Mouse (Mus musculus): Measurements from ENCODE around the gene Topbp1. TPM values are rescaled to one million over a fixed set of nuclear protein-coding genes. Genes with fewer than 3 reads are reported as not detected.

The Topbp1 gene
- polyA plus RNA-seq, 1 experiment from 2014 or later = 32.0 TPM

DNA sequence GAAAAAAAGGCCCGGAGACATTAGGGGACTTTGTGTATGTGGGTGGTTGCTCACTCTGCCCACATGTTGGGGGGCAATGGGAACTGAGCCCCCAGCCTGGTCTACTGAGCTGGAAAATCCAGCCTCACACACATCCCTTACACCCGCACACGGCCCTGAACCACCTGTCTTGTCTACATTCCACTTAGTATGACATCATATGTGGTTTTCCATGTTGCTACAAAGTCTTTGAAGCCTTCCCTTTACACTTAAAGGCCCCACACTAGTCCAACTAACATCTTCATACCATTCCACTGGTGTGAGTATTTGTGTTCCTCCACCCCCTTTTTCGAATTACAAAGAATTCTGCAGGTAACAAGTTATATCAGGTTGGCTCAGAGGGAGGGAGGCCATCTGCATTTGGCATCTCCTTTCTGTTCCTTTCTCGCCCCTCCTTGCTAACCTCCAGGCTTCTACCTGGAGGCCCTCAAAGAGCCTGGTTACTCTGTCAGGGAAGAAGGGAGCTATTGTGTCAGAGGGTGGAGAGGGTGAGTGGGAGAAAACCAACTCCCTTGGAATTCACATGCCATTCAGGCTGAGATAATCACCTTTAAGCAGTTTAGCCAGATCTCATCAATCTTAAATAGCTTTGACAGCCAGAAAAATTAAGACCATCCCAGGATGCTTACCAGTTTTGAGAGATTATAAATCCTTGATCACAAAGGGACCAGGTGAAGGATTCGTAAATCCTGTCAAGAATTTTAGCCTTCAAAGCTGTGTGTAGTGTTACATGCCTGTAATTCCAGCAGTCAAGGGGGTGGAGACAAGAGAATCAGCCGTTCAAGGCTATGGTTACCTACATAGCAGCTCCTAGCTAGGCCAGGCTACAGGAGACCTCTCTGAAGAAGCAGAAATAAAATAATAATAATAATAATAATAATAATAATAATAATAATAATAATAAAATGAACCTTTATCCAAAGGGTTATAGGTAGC is 71.6 kb downstream of the Topbp1 start:
- no peak for ATAC-seq
- Histone ChIP-seq H3K4me2 (replicated peaks) (no peak overlapping the region), H3K9me3 (no peaks in the 10 kb centered on the region), H3K27ac (no peak overlapping the region), H3K9ac (replicated peaks) (no peak overlapping the region), H3K4me1 (replicated peaks) (no peaks in the 10 kb centered on the region), H3K4me3 (replicated peaks) (no peak overlapping the region), H3K27me3 (no peaks in the 10 kb centered on the region), H3K36me3 (no peaks in the 10 kb centered on the region)
- 65% methylated on average over 7 of the region's 7 CpGs for WGBS

DNA sequence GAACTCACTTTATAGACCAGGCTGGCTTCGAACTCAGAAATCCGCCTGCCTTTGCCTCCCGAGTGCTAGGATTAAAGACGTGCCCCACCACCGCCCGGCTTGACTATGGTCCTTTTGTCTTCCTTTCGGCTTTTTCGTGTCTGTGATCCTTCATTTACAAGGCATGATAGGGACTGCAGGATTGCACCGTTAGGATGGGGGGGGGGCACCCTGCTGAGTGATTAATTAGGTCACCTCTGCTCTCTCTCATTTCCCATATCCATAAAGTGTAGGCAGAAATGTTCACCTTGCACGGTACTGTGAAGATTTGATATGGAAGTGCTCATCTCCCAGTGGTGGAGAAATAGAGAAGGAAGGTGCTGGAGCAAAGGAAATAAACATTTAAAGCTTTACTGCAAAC is 73.7 kb downstream of the Topbp1 start:
- Histone ChIP-seq H3K9me3 (no peaks in the 10 kb centered on the region), H3K27me3 (no peaks in the 10 kb centered on the region), H3K4me1 (replicated peaks) (no peaks in the 10 kb centered on the region), H3K27ac (no peak overlapping the region), H3K4me3 (replicated peaks) (no peak overlapping the region), H3K36me3 (no peaks in the 10 kb centered on the region), H3K9ac (replicated peaks) (no peak overlapping the region), H3K4me2 (replicated peaks) (no peak overlapping the region)
- 49% methylated on average over 10 of the region's 10 CpGs for WGBS
- no peak for ATAC-seq

DNA sequence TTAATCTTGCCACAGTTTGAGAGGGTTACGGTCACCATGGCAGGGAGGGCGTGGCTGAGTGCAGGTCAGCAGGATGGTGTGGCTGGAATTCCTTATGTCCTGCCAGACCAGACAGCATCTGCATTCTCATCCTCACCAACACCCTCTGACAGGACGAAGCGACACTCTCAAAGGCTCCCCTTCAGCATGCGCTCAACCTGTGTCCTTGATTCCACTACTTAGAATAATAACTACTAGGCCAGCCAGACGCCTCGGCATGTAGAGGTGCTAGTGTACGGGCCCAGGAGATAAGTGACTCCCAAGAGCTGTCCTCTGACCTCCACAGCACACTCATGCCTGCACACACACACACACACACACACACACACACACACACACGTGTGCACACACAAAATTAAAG is 74.2 kb downstream of the Topbp1 start:
- H3K4me3 ChIP-seq (replicated peaks) = no peak overlapping the region
- H3K9ac ChIP-seq (replicated peaks) = no peak overlapping the region
- no peak overlapping the region for H3K4me2 ChIP-seq (replicated peaks)
- no peaks in the 10 kb centered on the region for H3K4me1 ChIP-seq (replicated peaks)
- H3K27ac ChIP-seq = no peak overlapping the region
- 62% methylated on average over 9 of the region's 9 CpGs for WGBS
- no peak for ATAC-seq
- no peaks in the 10 kb centered on the region for H3K27me3 ChIP-seq
- H3K9me3 ChIP-seq = no peaks in the 10 kb centered on the region
- no peaks in the 10 kb centered on the region for H3K36me3 ChIP-seq

DNA sequence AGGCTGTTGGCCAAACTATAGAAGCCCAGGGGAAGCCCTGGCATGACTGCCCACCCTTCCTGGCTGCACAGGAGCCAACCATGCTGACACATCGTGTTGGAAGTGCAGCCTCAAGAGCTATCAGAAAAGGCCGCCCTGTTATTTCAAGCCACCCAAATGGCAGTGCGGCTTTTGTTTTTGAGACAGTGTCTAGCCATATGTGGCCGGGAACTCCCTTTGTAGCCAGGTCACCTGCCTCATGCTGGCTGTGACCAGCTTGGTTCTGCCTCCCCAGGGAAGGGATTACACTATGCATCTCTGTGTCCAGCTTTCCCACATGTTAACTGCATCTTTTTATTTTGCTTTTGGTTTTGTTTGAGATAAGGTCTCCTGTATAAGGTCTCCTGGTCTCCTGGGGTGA is 75.6 kb downstream of the Topbp1 start:
- ATAC-seq = no peak
- Histone ChIP-seq H3K27ac (no peak overlapping the region), H3K9ac (replicated peaks) (no peak overlapping the region), H3K9me3 (no peaks in the 10 kb centered on the region), H3K27me3 (no peaks in the 10 kb centered on the region), H3K4me1 (replicated peaks) (no peaks in the 10 kb centered on the region), H3K4me3 (replicated peaks) (no peak overlapping the region), H3K4me2 (replicated peaks) (no peak overlapping the region), H3K36me3 (no peaks in the 10 kb centered on the region)
- WGBS = 80% methylated on average over 4 of the region's 4 CpGs

DNA sequence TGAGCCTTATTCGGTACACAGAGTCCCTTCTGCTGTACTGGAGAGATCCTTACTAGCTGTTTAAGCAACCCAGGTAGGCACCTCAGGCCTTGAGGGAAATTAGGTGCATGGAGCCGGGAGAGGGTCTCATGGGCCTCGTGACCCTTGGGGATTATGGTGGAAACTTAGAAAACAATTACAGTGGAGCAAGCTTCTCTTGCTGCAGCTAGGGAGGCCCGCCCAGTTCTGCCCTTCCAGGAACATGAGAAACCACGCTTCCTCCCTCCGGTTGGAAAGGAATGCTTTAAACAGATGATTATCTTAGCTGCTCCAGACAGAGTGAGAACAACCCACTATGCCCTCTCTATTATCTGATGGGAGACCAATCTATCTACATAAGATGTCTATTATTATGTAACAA is 78.0 kb downstream of the Topbp1 start:
- Histone ChIP-seq H3K27me3 (no peaks in the 10 kb centered on the region), H3K36me3 (no peaks in the 10 kb centered on the region), H3K4me3 (replicated peaks) (no peak overlapping the region), H3K4me1 (replicated peaks) (peaks cover 12% of the 10 kb centered on the region; the same call in 1 of the 2 replicates), H3K4me2 (replicated peaks) (no peak overlapping the region), H3K9me3 (no peaks in the 10 kb centered on the region), H3K27ac (no peak overlapping the region), H3K9ac (replicated peaks) (no peak overlapping the region)
- WGBS = 81% methylated on average over 6 of the region's 6 CpGs
- no peak for ATAC-seq

DNA sequence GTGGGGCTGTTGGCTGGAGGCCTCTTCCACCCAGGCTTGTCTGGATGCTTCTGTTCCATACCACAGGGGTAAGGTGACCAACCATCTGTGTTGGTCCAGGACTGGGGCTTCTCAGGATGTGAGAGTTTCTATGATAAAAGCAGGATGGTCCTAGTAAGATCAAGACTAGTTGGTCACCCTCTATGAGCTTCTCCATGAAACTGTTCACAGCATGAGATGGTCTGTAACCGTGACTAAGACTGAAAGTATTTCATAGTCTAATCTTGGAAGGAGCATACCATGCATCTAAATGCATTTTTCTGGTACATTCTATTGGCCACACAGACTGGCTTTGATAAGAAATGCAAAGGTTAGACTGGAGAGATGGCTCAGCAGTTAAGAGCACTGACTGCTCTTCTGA is 78.6 kb downstream of the Topbp1 start:
- no peak overlapping the region for H3K27ac ChIP-seq
- peaks cover 12% of the 10 kb centered on the region; the same call in 1 of the 2 replicates for H3K4me1 ChIP-seq (replicated peaks)
- no peaks in the 10 kb centered on the region for H3K36me3 ChIP-seq
- H3K9me3 ChIP-seq = no peaks in the 10 kb centered on the region
- H3K4me3 ChIP-seq (replicated peaks) = no peak overlapping the region
- no peak for ATAC-seq
- no peaks in the 10 kb centered on the region for H3K27me3 ChIP-seq
- no peak overlapping the region for H3K9ac ChIP-seq (replicated peaks)
- WGBS = 78% methylated on average over 1 of the region's 1 CpGs
- H3K4me2 ChIP-seq (replicated peaks) = no peak overlapping the region

DNA sequence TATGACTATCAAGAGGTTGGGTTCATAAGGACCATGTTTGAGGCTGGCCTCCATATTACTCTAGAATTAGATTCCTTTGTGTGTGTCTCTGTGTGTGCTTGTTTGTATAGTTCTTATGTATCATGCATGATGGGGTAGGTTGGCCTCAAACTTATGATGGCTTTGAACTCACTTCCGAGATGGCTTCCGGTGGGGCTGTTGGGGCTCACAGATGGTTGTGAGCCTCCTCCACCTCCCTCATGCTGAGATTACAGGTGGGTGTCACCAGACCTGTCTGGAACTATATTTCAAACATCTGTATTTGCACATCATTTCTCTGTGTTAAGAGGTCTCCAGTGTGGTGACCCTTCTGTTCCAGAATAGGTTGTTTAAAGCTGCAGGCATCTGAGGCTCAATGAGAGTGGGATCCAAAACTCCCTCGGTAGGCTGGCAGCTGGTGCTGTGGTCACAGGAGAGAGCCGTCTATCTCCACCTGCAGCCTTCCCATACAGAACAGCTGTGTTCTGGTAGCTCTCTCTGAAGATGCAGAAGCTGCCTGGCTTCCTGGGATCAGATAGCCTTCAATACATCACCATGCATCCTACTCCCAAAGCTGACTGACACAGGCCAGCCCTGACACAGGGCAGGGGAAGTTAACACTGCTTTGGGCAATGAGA is 79.3 kb downstream of the Topbp1 start:
- no peaks in the 10 kb centered on the region for H3K9me3 ChIP-seq
- no peaks in the 10 kb centered on the region for H3K36me3 ChIP-seq
- H3K9ac ChIP-seq (replicated peaks) = no peak overlapping the region
- no peak for ATAC-seq
- no peak overlapping the region for H3K4me2 ChIP-seq (replicated peaks)
- H3K27ac ChIP-seq = no peak overlapping the region
- no peaks in the 10 kb centered on the region for H3K27me3 ChIP-seq
- 91% methylated on average over 4 of the region's 4 CpGs for WGBS
- H3K4me1 ChIP-seq (replicated peaks) = peaks cover 12% of the 10 kb centered on the region; the same call in 1 of the 2 replicates
- no peak overlapping the region for H3K4me3 ChIP-seq (replicated peaks)

DNA sequence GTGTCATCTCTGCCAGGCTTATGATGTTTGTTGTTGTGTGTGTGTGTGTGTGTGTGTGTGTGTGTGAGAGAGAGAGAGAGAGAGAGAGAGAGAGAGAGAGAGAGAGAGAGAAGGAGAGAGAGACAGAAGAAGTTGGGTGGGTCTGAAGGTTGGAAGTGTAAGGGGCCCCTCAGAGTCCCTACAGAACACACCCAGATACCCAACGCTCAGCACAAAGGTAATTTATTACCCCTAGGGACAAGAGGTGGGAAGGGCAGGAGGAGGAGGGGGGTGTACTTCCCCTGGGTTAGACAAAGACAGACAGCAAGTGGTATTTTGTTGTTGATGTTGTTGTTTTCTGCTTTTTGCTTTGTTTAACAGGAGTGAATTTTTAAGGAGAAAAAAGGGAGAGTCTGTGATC is 80.6 kb downstream of the Topbp1 start:
- WGBS = 42% methylated on average over 1 of the region's 1 CpGs
- no peak overlapping the region for H3K27ac ChIP-seq
- H3K27me3 ChIP-seq = no peaks in the 10 kb centered on the region
- no peak overlapping the region for H3K4me3 ChIP-seq (replicated peaks)
- H3K9me3 ChIP-seq = no peaks in the 10 kb centered on the region
- H3K4me1 ChIP-seq (replicated peaks) = peaks cover 12% of the 10 kb centered on the region; the same call in 1 of the 2 replicates
- H3K4me2 ChIP-seq (replicated peaks) = no peak overlapping the region
- no peak for ATAC-seq
- no peaks in the 10 kb centered on the region for H3K36me3 ChIP-seq
- H3K9ac ChIP-seq (replicated peaks) = no peak overlapping the region

DNA sequence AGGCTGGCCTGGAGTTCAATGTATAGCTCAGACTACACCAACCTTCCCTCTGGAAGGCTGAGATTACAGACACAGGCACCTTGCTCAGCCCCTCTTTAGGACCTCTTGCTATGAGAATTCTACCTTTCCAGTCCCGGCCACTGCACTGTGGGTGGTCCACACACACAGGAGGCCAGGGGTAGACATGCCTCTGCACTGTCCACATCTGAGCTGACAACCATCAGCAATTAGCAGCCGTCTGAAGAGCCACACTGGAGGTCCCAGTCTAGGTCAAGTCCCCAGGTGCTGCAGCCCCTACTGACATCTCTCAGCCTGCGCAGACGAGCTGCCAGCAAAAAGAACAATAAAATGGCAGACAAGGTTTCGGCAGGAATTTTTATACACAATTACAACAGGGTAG is 81.6 kb downstream of the Topbp1 start:
- 46% methylated on average over 5 of the region's 5 CpGs for WGBS
- H3K27ac ChIP-seq = no peak overlapping the region
- ATAC-seq = 0 out of 2 replicates have a peak, but pooled peaks have one; percentile 34

DNA sequence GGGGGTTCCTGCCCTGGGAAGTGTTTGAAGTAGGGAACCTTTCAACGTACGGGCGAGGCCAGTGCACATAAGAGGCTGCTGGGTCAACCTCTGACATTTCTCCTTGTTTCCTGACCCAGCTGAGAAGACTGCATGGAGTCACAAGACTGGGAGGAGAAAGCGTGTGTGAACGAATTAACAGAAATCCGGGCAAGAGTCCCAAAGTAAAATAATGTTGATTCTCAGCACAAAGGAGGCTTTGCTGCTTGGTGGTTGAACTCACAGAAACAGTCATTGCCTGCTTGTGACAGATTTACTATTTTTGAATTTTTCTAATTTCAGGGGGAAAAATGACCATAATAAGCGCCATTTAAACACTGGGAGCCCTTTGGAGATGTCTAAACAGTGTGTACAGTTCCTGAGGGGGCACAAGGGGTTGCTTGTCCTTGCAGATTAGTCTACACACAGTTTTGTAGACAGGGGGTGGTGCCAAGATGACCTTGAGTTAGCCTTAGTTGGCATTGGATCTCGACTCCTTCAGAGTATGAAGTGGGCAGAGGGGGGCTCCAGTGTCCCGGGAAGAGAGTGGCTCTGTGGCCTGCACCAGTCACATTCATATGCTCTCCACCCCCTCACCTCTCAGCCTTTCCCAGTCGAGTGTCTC is 82.1 kb downstream of the Topbp1 start:
- Histone ChIP-seq H3K27me3 (no peaks in the 10 kb centered on the region), H3K27ac (no peak overlapping the region), H3K4me2 (replicated peaks) (no peak overlapping the region), H3K9me3 (no peaks in the 10 kb centered on the region), H3K9ac (replicated peaks) (no peak overlapping the region), H3K4me1 (replicated peaks) (peaks cover 12% of the 10 kb centered on the region; the same call in 1 of the 2 replicates), H3K4me3 (replicated peaks) (no peak overlapping the region), H3K36me3 (no peaks in the 10 kb centered on the region)
- 65% methylated on average over 10 of the region's 10 CpGs for WGBS
- ATAC-seq = no peak

More for the DNA sequence above, 81.6 kb downstream of the Topbp1 start:
- H3K36me3 ChIP-seq = no peaks in the 10 kb centered on the region
- H3K9ac ChIP-seq (replicated peaks) = no peak overlapping the region
- no peak overlapping the region for H3K4me2 ChIP-seq (replicated peaks)
- H3K4me1 ChIP-seq (replicated peaks) = peaks cover 12% of the 10 kb centered on the region; the same call in 1 of the 2 replicates
- H3K9me3 ChIP-seq = no peaks in the 10 kb centered on the region
- H3K4me3 ChIP-seq (replicated peaks) = no peak overlapping the region
- H3K27me3 ChIP-seq = no peaks in the 10 kb centered on the region

DNA sequence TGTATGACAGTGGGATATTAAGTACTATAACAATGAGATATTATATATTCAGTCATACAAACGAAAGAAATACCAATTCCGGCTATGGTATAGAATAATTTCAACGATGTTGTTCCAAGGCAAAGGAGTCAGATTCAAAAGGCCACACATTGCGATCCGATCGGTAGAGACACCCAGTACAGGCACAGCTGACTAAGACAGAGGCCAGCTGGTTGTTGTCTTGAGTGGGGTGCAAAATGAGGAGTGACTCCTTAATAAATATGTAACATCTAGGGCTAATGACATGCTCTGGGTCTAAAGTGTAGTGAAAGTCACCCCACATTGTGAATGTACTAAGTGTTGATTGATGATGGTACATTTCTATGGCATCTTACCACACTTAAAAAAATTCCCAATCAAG is 84.2 kb downstream of the Topbp1 start:
- H3K27me3 ChIP-seq = no peaks in the 10 kb centered on the region
- ATAC-seq = no peak
- no peak overlapping the region for H3K4me2 ChIP-seq (replicated peaks)
- H3K9ac ChIP-seq (replicated peaks) = no peak overlapping the region
- H3K27ac ChIP-seq = no peak overlapping the region
- peaks cover 12% of the 10 kb centered on the region; the same call in 1 of the 2 replicates for H3K4me1 ChIP-seq (replicated peaks)
- H3K36me3 ChIP-seq = no peaks in the 10 kb centered on the region
- no peak overlapping the region for H3K4me3 ChIP-seq (replicated peaks)
- WGBS = 95% methylated on average over 6 of the region's 6 CpGs
- no peaks in the 10 kb centered on the region for H3K9me3 ChIP-seq

Data from midbrain, embryonic 13.5 days (tissue).